In the genomic region with DNA sequence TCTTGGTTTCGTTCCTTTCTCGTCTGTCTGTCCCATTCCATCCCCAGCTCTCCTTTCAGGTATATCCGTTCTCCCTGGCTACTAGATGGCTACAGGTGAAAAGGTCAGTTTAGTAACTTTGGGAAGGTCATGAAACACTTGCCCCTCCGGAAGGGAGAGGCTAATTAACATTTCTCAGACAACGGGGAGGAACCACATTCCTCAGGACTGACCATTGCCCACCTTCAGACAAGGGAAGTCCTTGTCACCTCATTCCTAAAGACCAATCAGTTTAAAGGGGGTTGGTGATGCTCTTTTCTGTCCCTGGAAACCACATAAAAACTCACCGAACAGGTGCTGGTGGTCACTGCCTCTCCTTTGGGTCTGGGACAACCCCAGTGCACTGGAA, we compare ENCODE assay signal across 20 mouse cellular contexts.
"Had no signal": no experiment of that assay in that cellular context is flagged by ENCODE, and none has a peak within 500 bp of the region (broad histone marks: within the 10 kb centered on the region; RNA-seq: fewer than 3 reads in every experiment).

No protein-coding gene starts in this region.

- H3K9me3 ChIP-seq: heart, embryonic 13.5 days; heart, embryonic 15.5 days; hindbrain, embryonic 13.5 days; hindbrain, embryonic 15.5 days; limb, embryonic 13.5 days; limb, embryonic 15.5 days; liver, embryonic 12.5 days had no signal

- H3K36me3 ChIP-seq: heart, embryonic 13.5 days; heart, embryonic 15.5 days; hindbrain, embryonic 13.5 days; hindbrain, embryonic 15.5 days; limb, embryonic 13.5 days; limb, embryonic 15.5 days; liver, embryonic 12.5 days had no signal

- DNase-seq: gastrocnemius, adult 2 months; gastrocnemius, postnatal 14 days; gastrocnemius, postnatal 36 days; heart, adult 18-20 months; kidney, adult 18-20 months; kidney, adult 8-10 months; kidney, postnatal 10 days; kidney, postnatal 25 days; kidney, postnatal 4 days had no signal

- H3K4me1 ChIP-seq: hindbrain, embryonic 13.5 days; hindbrain, embryonic 15.5 days; liver, embryonic 12.5 days had no signal

- H3K9ac ChIP-seq: heart, embryonic 13.5 days; heart, embryonic 15.5 days; hindbrain, embryonic 13.5 days; hindbrain, embryonic 15.5 days; limb, embryonic 13.5 days; limb, embryonic 15.5 days; liver, embryonic 12.5 days; liver, embryonic 14.5 days had no signal

- H3K4me3 ChIP-seq: gastrocnemius, adult 2 months; heart, embryonic 13.5 days; heart, embryonic 15.5 days; hindbrain, embryonic 13.5 days; hindbrain, embryonic 15.5 days; layer of hippocampus, adult 2 months; left cerebral cortex, adult 2 months; limb, embryonic 13.5 days; limb, embryonic 15.5 days; liver, embryonic 12.5 days had no signal

- H3K27ac ChIP-seq: gastrocnemius, adult 2 months; heart, embryonic 13.5 days; heart, embryonic 15.5 days; hindbrain, embryonic 13.5 days; hindbrain, embryonic 15.5 days; hindbrain, postnatal 0 days; layer of hippocampus, adult 2 months; left cerebral cortex, adult 2 months; limb, embryonic 13.5 days; limb, embryonic 15.5 days; liver, embryonic 12.5 days; liver, embryonic 14.5 days had no signal
